Mouse (Mus musculus): ENCODE measurements around the gene Ddx43. TPM values are rescaled to one million over a fixed set of nuclear protein-coding genes. Genes with fewer than 3 reads are reported as not detected.

Gene Ddx43
- total RNA-seq, 1 experiment from 2014 or later, result not detected

DNA sequence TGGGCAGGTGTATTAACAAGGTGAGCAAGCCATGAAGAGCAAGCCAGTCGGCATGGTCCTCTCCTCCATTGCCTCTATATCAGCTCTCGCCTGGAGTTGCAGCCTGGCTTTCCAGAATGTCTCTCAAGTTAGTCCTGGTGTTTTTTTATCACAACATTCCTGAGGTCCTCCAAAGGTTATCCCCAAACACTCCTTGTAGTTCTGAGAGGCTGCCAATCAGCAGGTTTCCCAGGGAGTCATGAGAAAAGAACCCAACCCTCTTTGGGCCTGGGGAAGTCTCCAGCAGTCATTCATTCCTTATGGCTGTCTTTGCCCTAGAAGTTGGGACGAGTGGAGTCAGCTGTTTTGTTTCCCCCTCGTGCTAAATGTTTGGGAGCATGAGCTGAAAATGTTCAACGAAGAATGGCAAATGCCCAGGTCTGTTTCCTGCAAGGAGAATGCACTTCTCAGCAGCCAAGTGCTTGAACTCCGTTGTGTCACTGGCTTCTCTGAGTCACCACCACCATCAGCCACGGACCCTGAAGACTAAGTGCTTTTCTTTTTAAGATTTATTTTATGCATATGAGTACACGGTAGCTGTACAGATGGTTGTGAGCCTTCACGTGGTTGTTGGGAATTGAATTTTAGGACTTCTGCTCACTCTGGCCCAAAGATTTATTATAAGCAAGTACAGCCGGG lies 22.6 kb upstream of the Ddx43 start:
- no peak for DNase-seq

DNA sequence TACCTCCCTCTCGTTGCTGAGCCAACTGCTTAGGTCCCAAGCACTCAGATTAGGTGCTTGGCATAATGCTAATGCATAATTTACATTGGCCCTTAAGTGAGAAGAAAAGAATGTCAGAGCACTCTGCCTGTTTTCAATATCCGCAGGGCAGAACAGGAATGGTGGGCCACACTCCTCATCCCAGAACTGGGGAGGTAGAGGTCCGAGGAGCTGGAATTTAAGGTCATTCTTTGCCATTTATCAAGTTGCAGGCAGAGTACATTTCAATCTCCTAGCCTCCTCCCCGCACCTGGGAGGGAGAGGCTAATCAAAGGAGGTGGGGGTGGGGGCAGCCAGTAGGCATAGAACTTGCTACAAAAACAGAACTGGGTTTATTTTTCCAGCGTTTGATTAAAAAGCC lies 21.2 kb upstream of the Ddx43 start:
- DNase-seq, result no peak

DNA sequence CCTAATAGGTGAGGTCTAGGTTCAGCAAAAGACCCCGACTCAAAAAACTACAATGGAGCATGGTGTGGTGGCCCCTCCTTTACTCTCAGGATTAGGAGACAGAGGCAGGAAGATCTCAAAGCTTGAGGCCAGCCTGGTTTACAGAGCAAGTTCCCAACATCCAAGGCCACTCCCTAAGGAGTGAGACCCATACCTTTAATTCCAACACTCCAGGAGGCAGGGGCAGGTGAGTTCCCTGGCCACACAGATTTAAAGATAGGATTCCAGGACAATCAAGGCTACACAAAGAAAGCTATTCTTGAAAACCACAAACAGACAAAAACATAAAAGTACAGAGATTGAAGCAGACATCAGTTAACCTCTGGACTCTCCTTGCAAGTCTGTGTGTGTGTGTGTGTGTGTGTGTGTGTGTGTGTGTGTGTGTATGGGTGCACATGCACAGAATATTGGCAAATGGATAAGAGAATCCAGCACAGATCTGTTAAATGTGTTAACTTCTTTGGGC lies 20.6 kb upstream of the Ddx43 start:
- DNase-seq, result no peak

- DNase-seq, result no peak
These were observed 20.1 kb upstream of the Ddx43 start for GRCm38 (mm10) chr9:78375486-78375885.

DNA sequence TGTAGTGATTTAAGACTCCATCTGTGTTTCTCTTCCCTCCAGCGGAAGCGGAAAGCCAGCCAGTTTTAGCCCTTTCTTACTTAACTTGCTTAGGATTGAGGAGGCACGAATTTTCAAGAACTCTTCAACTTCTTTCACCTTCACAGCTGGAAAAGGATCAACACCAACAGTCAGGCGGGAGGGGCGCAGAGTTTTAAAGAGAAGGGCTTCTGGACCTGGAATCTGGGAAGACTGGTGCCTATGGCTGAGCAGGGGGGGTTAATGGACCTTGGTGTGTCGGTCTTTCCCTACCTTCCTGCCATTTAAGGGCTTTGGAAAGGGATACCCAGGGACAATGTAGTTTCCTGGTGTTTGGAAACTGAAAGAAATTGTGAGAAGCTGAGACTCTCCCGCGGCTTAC lies 18.0 kb upstream of the Ddx43 start:
- DNase-seq, result no peak

DNA sequence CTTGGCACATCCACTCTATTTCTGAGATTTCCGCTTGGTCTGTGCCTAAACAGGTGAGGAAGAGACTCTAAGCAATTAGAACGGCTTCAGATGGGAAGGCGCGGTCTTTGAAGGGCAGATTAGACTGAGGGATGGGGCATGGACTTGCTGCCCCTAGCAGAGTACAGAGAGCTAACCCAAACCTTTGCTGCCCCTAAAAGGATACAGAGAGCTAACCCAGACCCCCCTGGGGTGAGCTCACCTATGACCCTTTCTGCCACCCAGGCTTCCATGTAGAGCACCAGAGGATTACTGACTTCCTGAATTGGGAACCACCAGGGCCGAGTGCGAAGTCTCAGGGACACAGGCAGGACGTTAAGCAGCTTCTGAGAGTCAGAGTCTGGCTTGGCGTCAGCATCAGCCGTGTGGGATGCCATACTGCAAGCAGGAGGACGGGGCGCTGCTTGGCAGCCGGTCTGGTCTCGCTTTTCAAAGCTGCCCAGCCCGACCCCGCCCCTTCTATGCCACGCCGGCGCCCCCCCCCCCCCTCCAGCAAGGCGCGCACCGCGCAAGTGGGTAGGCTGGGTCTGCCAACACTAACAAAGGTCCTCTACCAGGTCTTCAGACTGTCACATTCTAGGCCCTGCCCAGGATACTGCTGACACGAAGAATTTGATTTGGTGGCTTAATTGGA lies 17.3 kb upstream of the Ddx43 start, which contains the start of gene Ooep:
Gene Ooep, minus strand, starts transcription at position 613 of the 673 bp plus-strand sequence.
- DNase-seq, result peak; percentile 5

DNA sequence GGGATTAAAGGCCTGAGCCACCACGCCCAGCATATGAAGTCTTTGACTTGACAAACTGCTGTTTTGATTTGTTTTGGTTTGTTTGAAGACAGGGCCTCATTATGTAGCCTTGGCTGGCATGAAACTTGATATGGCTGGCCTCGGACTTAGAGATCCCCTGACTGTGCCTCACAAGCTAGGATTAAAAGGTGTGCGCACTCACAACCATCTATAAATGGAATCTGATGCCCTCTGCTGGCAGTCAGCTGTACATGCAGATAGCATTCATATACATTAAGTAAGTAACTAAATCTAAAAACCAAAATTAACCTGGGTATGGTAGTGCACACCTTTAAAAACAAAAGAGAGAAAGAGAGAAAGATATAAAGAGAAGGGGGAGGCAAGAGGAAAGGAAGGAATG lies 9.7 kb upstream of the Ddx43 start:
- DNase-seq, result no peak

GRCm38 (mm10) chr9:78386947-78387346 lies 8.6 kb upstream of the Ddx43 start:
- no peak for DNase-seq

DNA sequence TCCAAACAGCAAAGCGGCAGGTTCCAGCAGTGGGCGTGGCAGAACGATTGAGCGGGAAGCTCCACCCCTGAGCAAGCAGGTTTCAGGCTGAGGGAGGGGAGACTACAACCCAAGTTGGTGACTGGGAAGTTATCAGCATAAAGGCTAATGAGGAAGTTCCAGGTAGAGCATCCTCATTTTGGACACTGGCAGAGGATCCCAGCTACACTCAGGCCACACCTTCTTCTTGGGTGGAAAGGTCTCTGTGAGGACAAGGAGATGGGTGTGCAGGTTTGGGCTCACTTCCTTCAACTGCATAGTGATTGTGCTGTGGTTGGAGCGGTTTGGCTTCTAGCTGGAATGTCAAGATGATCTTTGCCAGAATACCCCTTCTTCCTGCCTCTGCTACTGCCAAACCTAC lies 5.6 kb upstream of the Ddx43 start:
- DNase-seq, result no peak

DNA sequence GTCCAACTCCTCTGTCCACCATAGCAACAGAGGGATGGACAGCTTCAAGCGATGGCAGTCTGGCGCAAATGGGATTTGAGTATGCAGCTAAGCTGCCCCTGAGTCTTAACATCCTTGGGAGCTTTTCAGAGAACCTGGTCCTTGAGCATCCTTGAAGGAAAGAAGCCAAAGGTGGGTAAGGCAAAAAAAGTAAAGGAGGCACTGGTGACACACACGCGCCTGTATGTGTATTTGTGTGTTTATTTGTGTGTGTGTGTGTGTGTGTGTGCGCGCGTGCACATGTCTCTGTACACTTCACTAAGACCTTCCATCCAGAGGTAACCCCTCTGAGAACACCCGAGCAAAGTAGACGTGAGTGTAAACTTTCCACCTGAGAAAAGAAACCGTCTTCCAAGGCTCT lies 1.8 kb upstream of the Ddx43 start:
- DNase-seq, result no peak

DNA sequence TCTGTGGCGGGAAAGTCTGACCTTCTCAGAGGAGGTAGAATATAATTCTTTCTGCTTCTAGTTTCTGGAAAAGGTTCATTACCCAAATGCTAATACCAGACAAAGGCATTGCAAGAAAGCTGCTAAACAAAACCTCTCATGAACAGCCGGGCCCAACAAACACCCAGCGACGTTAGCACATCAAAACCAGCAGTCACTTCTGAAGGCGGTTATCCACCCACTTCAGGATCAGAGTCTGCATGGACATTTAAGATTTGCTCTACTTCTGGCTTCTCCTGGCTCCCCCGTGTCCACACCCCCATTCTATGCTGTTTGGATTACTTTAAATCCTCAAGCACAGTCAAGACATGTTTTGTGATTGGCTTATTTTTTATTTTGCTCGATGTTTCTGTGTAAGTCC lies 975 bp upstream of the Ddx43 start:
- no peak for DNase-seq

DNA sequence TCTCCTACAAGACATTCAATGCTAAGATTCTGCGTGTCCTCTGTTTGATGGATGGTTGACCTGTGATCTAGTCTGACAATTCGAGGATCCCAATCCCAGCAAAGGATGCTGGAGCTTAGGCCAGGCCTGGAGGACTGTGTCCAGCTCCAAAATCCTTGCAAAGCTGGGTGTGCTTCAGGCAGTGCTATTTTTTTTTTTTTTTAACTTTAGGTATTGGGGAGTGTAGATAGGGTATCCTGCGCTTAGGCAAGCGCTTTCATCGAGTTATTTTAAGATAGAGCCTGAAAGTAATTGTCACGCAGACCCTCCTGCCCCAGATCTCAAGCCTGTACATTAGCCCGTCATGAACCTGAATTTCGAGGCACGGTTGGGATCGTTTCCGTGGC lies 340 bp upstream of the Ddx43 start:
- no peak for DNase-seq

- no peak for DNase-seq
These were observed 940 bp downstream of the Ddx43 start for GRCm38 (mm10) chr9:78396517-78396916.

DNA sequence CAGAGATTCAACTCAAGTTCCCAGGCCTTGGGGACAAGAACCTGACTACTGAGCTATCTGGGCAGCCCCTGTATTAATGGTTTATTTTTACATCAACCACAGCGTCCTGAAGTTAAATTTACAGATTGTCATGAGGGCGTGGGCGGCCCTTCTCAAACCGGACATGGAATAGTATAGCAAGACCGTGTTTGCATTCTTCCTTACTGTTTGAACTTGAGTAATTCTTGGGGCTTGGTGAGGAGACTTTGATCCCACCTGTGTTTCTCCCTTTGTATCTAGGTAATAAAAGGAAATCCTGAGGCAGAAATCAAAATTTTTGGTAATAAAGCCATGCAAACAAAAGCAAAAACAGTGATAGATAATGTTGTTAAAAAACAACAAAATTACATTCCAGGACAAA lies 5.0 kb downstream of the Ddx43 start:
- no peak for DNase-seq

- no peak for DNase-seq
These were observed 6.0 kb downstream of the Ddx43 start for GRCm38 (mm10) chr9:78401596-78401995.

GRCm38 (mm10) chr9:78427362-78427781 lies 31.8 kb downstream of the Ddx43 start:
- no peak for DNase-seq

DNA sequence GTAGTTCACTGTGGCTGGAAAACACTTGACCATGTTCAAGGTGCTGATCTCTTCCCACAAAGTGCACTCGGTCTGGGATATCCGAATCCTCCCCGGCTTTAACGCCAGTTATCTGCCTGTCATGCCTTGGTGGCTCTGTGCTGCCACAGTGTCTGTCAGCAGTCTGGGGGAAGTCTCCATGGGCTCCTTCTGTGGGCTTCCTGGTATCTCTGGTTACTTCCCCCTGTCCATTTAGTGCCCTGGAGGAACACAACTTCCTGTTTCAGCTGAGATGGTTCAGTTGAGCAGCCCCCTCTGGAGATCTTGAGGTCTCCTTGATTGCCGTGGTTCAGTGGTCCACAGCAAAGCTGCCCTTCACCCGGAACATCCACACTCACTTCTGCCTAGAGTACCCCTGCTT lies 32.6 kb downstream of the Ddx43 start:
- DNase-seq, result no peak

- no peak for DNase-seq
These were observed 33.4 kb downstream of the Ddx43 start for GRCm38 (mm10) chr9:78428870-78429432.

- DNase-seq, result no peak
These were observed 34.0 kb downstream of the Ddx43 start for GRCm38 (mm10) chr9:78429551-78429950.

GRCm38 (mm10) chr9:78430486-78430885 lies 34.9 kb downstream of the Ddx43 start:
- no peak for DNase-seq

DNA sequence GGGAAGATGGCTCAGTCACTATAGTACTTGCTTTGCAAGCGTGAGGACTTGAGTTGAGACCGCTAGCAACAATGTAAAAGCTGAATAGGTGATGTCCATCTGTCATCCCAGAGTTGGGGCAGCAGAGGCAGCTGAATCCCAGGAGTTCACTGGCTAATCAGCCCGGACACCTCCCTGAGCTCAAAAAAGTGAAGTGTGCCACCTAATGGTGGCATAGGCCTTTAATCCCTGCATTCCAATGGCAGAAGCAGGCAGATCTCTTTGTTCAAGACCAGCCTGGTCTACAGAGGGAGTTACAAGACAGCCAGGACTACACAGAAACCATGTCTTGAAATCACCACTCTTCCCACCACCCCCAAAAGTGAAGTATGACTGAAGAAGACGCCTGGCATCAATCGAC lies 36.9 kb downstream of the Ddx43 start:
- no peak for DNase-seq

DNA sequence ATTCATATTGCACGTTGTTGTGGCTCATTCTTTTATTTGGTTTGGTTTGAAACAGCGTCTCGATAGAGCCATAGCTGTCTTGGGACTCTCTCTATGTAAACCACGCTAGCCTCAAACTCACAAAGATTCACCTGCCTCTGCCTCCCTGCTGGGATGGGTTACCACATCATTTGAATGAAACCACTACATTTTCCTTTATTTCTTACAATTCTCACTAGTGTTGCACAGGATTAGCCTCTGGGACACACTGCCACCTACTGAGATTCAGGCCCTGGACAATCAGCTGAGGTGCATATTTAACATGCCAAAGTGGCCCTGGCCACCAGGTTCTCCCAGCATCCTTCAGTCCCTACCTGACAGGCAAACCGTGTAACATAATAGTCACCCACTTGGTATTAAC lies 43.8 kb downstream of the Ddx43 start:
- DNase-seq, result no peak

DNA sequence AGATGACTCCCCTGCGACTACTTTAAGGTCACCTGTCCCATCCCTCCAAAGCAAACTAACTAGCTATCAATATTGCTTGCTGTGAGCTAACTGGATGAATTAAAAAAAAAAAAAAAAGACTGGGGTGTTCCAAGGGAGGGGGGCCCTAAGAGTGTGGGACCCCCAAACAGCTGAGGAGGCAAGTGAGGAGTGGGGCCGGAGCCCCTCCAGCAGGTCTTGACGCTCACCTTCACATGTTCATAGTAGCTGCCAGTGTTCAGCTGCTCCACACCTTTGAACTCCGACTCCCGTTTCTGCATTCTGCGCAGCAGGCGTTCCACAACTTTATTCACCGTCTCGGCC lies 46.6 kb downstream of the Ddx43 start:
- no peak for DNase-seq
